Mouse (Mus musculus) kidney, adult 2 months (tissue): ENCODE data around the gene Mpo.

Source experiments
- CTCF ChIP-seq: fragments of 200-500 bp; conservative IDR thresholded peaks from 2 replicates; pipeline ENCODE4 v1.5.1; 2011; ENCODE audit warnings: low read depth, mild to moderate bottlenecking, control low read depth, low read length, moderate library complexity, mixed read lengths; ENCODE audit not compliant: insufficient read depth, insufficient read length
- POLR2A ChIP-seq: fragments of 200-500 bp; IDR thresholded peaks from one replicate; pipeline ENCODE4 v1.6.1; 2011; ENCODE audit warnings: low read depth, low read length, control low read depth

DNA sequence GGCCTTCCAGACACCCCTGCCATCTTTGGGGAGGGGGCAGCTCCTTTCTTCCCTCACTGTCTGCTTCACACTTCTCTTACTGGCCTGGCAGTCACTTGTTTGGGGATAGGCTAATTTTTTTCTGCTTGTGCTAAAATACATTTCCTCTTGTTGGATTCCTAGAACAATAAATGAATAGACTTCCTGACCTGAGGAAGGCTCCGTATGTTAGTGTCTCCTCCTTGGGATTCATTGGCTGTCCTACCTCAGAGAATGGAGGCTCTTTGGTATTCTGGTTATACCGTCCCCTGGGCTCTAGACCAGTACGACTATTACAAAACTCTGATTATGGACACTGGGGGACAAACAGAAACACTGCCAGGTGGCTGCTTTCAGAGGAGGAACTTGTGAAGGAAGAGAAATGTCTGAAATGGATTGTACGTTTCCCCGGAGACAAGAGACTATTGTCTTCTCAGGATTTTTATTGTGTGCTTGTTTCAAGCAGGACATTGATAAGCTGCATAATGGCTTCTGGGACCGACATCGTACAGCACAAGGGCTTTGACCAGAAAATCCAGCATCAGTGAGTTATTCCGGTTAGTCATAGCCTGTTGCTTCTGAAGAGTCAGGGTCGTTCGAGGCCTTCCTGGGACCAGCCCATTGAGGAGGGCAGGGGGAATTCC is 35.0 kb downstream of the Mpo start, which contains the start of gene Lpo:
- TF ChIP-seq POLR2A (no peak), CTCF (no peak)
